Mouse (Mus musculus) spleen, embryonic (tissue): ENCODE data around the gene Hils1.

Experiments used
- CTCF ChIA-PET: fragments of 350-600 bp; sonication (Branson Sonifier 250); formaldehyde crosslinking; loops from one replicate; lab custom pipeline; 2022; lab: Charles Lee

Gene Hils1

DNA sequence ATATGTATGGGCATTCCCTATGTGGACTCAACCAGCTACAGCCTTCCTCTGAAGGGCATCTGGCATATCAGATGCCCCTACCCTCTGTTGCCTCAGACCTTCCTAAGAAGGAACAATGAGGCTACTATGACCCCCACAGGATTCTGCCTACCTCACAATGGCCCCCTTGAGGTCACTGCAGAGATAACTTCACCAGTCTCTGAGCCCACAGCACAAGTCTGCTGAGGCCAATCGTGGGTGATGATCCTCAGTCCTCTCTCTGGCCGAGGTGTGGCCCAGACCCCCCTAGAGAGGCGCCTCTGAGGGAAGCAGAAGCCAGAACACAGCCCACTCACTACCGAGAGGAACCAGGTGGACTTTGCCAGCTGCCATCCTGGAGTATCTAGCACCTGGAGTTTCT, at the start of gene Hils1:
TSS of gene Hils1 (plus strand) at position 175 of the 400 bp plus-strand sequence.
- CTCF ChIA-PET = no interaction called here

DNA sequence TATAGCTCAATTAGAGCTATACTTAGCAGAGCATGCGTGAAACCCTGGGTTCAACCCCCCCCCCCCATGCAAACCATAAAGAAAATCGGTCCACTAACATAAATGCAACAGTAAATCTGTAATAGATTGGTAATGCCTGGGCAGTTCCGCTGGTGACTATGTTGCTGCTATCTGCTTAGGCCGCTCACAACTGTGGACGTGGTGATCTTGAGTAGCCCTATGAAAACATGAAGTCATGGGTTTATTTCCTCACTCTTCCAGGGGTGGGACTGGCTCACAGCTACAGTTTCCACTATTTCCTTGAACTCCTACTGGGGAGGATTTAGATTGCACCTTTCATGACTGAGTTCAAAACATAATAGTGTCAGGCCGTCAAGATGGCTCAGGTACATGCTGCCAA, 49.7 kb upstream of the Hils1 start:
- CTCF ChIA-PET = no interaction called here

DNA sequence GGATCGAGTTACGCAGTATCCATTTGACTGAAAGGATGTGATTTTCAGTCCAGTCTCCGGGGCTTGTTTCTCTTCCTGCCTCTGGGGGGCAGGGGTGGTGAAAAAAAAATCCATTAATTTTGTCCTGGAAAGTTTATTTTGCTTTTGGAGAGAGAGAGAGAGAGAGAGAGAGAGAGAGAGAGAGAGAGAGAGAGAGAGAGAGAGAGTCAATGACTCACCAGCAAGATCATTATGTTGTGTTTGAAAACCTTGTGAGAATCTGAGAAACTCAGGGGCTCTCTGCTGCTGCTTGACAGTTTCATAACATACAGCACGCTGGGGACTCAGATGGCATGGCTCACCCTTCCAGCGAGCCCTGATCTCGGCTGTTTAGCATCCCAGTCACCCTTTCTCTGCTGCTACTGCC, 46.4 kb upstream of the Hils1 start:
- CTCF ChIA-PET = no interaction called here

DNA sequence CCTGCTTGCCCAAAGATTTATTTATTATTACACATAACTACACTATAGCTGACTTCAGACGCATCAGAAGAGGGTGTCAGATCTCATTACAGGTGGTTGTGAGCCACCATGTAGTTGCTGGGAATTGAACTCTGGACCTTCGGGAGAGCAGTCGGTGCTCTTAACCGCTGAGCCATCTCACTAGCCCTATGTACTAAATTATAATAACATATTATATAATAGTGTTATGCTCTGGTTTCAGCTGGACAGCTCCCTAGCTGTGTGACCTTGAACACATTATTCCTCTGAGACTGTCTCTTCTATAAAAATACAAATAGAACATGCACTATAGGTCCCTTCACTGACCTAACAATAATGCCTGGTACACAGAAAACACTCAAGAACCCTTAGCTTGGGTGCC, 42.4 kb upstream of the Hils1 start:
- CTCF ChIA-PET = no interaction called here

DNA sequence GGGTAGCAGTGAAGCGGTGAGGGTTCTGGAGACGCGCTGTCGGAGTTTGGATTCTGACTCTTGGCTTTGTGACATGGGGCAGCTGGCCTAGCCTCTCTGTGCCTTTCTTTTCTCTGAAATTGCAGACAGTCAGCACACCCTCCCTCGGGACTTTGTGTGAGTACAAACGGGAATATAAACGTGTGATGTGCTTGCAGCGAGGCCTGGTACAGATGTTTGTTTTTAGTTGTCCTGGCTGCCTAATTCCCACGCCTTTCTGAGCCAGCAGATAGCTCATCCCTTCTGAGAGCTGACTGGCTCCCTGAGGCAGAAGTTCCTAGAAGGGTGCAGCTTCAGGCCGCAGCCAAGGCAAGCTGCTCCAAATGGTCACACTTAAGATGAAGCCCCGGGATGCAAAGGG, 41.0 kb upstream of the Hils1 start:
- CTCF ChIA-PET = no interaction called here

DNA sequence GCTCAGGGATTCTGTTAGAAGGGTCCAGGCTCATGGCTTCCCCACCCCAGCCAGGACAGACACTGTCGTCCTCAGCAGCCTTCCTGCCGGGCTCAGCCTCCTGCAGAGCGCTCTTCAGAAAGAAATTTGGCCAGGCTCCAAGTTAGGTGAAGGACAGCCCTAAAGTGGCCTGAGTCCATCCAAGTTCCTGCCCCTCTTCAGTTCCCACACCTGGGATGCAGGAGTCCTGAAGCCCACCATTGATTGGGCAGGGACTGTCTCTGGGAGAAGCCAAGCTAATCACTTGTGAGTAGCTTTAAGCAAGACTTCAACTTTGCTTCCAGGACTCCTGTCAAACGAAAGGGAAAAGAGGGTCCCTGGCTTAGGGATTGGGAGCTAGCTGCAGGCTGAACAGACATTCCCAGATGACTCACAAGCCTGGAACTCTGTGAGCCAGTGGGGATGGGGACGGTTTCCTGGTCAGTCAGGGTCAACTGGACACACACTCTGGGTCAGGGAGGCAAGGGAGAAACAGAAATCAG, 39.6 kb upstream of the Hils1 start:
- CTCF ChIA-PET = no interaction called here

DNA sequence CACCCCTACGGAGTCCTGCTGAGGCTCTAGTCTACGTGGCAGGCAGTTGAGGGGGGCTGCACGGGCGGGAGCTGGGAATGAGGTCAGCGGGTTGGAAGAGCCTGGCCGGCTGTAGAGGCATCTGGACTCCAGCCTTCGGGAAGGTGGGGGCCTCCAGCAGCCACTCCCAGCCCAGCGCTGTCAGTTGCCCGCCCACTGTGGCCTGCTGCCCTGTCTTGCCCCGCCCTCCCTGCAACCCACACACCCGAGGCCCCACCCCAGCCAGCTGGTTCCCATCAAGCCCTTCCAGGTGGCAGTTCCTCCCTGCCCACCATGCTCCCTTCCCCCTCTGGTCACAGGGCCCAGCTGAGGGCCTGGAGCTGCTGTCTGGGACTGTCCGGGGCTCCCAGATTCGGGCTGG, 38.6 kb upstream of the Hils1 start:
- CTCF ChIA-PET = interaction anchor here (0.9 kb wide), 1 partner anchor 11 kb away, joined by 3 read pairs; no protein-coding TSS in a partner anchor

DNA sequence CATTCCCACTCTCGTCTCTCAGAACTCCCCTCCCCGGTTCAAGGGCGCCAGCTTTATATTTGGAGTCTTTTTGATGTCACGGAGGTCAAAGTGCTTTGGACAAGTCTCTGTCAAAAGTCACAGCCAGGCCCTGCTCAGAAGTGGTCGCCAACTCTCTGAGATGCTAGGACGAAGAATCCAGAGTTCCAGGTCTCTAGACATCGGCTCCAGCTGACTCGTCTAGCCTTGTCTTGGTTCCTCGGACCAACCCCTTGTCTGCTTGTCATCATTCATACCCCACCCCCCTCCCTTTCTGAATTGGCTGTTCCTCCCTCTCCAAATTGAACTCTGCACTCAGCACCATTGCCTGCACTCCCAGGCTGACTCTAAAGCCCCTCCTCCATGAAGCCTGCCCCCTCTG, 37.8 kb upstream of the Hils1 start:
- CTCF ChIA-PET = no interaction called here

DNA sequence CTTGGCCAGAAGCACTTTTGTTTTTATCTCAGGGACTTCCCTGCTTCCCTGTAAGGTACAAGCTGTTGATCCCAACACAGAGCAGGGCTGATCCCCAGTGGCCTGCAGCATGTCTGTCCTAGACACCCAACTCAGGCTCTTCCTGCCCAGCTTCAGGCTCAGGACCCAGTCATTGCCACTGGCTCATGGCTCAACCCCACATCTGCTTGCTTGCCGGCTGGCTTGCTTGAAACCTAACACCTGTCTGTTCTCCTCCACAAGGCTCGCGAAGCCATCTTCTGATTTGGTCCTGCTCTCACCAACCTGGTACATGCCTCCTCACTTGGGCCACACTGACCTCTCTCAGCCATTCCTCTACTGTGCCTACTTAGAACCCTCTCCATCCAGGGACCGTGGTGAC, 37.2 kb upstream of the Hils1 start:
- CTCF ChIA-PET = no interaction called here

DNA sequence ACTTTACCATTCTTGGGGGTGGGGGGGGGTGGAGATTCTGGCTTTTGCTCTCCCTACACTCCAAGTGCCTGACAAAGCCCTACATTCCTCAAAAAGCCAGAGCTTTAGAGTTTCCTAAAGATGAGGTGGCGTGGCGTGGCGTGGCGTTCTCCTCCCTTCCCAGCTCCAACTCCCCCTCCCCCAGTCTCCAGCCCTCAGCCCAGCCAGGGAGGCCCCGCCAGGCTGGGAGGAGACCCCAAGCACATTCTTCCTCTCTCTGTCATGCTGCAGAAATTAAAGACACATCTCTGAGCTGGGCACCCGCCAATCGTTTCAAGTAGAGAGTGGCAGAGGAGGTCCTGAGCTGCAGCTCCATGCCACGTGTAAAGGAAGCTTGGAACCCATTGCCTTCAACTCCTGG, 33.8 kb upstream of the Hils1 start:
- CTCF ChIA-PET = interaction anchor here (0.7 kb wide), 2 partner anchors 9 to 19 kb away, joined by 6 to 10 read pairs; no protein-coding TSS in a partner anchor

DNA sequence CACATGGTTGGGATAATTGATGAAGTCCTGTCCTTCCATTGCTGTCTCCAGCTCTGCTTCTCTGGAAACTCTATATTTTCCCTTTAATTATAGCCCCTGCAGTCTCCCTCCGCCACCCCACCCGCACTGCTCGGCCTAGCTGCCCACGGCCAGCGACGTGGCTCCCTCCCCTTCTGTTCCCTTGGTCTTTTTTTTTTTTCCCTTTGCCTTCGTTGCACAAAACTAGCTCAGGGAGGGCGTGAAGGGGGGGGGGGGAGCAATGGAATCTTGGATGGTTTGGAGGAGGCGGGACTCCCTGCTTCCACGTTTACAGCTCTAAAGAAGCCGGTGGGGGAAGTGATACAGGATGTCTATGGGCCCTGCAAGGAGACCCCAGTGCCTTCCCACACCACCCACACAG, 32.9 kb upstream of the Hils1 start:
- CTCF ChIA-PET = no interaction called here

DNA sequence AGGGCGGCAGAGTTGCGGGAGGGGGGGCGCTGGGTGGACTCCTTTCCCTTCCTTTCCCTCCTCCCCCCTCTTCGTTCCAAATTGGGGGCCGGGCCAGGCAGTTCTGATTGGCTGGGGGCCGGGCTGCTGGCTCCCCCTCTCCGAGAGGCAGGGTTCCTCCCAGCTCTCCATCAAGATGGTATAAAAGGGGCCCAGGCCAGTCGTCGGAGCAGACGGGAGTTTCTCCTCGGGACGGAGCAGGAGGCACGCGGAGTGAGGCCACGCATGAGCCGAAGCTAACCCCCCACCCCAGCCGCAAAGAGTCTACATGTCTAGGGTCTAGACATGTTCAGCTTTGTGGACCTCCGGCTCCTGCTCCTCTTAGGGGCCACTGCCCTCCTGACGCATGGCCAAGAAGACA, 31.3 kb upstream of the Hils1 start, which contains the start of gene Col1a1:
TSS of gene Col1a1 (plus strand) at position 180 of the 400 bp plus-strand sequence.
- CTCF ChIA-PET = no interaction called here

DNA sequence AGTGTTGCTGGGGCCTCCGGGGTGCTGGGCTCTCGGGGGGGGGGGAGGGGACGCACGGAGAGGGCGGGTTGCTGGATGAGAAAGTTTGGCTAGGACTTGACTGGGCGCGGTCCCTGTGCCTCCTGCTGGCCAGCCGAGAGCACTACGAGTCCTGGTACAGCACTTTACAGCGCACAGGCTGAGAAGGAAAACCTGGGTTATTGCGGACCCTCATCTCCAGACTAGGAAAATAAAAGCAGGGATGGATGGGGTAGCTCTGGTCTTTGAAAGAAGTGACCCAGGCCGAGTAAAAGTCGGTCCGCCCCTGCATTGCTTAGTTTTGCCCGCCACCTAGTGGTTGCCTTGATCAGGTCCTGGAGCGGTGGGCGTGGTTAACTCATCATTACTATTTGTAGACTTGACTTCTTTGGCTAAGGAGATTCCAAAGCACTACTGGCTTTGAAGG, 30.5 kb upstream of the Hils1 start:
- CTCF ChIA-PET = interaction anchor here (0.7 to 1.0 kb wide), 2 partner anchors 23 to 99 kb away, joined by 3 read pairs; no protein-coding TSS in a partner anchor

DNA sequence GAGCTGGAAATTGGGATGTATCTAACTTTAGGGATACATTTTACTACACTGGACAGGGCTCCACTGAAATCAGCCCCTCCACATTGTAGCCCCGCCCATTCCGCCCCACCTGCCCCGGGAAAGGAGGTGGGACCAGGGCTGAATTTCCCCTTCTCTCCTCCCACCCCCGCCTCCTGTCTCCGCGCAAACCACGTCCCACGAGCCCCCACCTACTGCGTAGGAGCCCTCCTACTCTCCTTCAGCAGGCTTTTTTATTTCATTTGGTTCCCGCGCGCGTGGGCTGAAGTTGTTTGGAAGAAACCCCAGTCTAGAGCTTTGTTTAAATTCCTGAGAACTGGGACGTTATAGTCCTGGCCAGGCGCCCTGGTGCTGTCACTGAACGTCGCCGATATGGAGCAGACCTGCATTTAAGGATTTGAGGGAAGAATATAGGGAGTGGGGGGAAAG, 30.0 kb upstream of the Hils1 start:
- CTCF ChIA-PET = interaction anchor here (0.7 to 1.0 kb wide), 3 partner anchors 22 to 314 kb away, joined by 3 to 10 read pairs (median 3); no protein-coding TSS in a partner anchor

DNA sequence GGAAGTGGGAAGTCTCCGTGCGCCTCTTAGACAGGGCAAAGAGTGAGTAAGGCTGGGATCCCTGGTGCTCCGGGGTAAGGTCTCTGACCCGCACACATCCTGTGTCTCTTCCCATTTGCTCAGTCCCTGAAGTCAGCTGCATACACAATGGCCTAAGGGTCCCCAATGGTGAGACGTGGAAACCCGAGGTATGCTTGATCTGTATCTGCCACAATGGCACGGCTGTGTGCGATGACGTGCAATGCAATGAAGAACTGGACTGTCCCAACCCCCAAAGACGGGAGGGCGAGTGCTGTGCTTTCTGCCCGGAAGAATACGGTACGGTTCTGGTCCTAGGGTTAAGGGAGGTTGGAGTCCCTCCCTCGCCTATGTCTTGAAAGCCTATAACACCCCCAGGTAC, 29.6 kb upstream of the Hils1 start:
- CTCF ChIA-PET = interaction anchor here (0.7 to 1.0 kb wide), 2 partner anchors 22 to 313 kb away, joined by 3 to 10 read pairs; no protein-coding TSS in a partner anchor

DNA sequence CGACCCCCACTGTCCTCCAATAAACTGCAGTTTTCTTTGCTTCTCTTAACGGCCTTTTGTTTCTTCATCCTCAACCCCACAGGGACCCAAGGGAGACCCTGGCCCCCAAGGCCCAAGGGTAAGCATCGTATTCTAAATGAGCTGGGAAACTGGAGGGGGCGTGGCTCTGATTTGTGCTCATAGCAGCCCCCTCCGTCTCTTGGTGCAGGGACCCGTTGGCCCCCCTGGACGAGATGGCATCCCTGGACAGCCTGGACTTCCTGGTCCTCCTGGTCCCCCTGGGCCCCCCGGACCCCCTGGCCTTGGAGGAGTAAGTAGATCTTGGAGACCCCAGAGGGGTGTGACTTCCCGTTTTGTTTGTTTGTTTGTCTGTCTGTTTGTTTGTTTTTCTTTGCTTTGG, 29.1 kb upstream of the Hils1 start:
- CTCF ChIA-PET = interaction anchor here (0.7 kb wide), 1 partner anchor 1517 kb away, joined by 3 read pairs; no protein-coding TSS in a partner anchor

DNA sequence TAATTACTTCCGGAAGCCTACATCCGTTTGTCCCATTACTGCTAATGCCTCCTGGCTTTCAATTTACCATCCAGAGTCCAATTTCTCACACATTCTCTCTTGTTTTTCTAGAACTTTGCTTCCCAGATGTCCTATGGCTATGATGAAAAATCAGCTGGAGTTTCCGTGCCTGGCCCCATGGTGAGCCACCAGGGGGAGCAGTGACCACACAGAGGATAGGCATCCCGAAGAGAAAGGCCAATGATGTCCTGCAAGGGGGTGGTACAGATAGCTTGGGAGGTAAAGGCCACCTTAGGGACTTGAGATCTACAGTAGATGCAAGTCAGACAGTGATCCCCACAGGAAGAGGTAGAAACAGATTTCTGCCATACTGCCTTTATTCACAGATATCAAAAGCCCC, 28.1 kb upstream of the Hils1 start:
- CTCF ChIA-PET = interaction anchor here (0.5 to 1.0 kb wide), 2 partner anchors 10 to 155 kb away, joined by 3 to 4 read pairs; no protein-coding TSS in a partner anchor

DNA sequence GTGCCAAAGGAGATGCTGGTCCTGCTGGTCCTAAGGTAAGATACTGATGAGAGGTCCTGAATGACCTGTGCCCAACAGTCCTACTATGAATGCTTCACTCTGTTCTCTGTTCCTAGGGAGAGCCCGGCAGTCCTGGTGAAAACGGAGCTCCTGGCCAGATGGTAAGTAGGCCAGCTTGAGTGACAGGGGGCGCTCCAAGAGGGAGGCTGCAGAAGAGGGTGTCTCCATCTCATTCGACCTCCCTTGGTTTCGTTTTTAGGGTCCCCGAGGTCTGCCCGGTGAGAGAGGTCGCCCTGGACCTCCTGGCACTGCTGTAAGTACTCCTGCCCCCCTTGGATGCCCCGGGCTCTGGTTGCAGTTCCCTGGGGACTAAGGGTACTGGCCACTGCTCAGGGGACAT, 26.3 kb upstream of the Hils1 start:
- CTCF ChIA-PET = interaction anchor here (1.1 kb wide), 1 partner anchor 30 kb away, joined by 5 read pairs; no protein-coding TSS in a partner anchor

DNA sequence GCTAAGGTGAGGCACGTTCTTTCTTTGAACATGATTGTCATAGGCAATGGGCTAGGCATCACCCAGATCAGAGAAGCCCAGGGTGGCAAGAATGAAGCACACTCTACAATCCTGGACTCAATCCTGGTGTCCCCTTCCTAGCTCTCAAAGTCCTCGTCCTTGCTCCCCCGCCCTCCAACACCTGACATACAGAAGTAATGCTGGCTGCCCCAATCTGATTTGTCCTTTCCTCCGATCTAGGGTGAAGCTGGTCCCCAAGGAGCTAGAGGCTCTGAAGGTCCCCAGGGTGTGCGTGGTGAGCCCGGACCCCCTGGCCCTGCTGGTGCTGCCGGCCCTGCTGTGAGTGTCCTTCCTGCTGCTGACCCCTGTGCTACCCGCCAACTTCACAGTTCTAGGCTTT, 25.6 kb upstream of the Hils1 start:
- CTCF ChIA-PET = no interaction called here

DNA sequence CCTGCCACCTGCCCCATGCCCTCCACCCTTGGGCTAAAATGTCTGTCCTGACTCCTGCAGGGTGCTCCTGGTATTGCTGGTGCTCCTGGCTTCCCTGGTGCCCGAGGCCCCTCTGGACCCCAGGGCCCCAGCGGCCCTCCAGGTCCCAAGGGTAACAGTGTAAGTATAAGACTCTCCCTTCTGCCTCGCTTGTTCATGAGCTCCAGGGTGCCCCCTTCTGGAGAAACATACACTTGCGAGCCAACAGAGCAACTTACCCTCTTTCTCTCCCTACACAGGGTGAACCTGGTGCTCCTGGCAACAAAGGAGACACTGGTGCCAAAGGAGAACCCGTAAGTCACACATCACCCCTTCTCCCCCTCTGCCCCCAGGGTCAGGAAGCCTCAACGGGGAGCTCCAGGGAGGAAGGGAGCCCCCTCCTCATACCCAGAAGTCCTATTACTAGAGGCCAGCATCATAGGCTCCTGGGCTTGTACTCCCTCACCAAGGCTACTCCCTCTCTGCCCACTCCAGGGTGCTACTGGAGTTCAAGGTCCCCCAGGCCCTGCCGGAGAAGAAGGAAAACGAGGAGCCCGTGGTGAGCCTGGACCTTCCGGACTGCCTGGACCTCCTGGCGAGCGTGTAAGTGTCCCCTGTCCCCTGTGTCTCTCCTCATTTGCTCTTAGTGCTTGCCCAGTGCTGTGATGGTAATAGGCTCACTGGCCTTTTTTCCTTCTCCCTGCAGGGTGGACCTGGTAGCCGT, 24.9 kb upstream of the Hils1 start:
- CTCF ChIA-PET = no interaction called here

DNA sequence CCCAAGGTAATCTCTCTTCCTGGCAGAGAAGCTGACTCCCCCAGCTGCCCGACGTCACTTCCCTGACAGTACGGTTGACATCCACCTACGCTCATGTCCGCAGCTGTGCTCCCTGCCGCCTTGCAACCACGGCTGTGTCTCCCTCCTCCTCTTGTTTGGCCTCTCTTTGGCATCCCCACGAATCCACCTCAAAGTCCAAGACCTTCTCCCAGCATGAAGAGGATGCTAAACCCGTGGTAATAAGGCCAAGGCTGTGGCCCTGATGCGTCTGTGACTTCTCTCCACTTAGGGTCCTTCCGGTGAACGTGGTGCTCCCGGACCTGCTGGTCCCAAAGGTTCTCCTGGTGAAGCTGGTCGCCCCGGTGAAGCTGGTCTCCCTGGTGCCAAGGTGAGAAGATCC, 24.3 kb upstream of the Hils1 start:
- CTCF ChIA-PET = no interaction called here

DNA sequence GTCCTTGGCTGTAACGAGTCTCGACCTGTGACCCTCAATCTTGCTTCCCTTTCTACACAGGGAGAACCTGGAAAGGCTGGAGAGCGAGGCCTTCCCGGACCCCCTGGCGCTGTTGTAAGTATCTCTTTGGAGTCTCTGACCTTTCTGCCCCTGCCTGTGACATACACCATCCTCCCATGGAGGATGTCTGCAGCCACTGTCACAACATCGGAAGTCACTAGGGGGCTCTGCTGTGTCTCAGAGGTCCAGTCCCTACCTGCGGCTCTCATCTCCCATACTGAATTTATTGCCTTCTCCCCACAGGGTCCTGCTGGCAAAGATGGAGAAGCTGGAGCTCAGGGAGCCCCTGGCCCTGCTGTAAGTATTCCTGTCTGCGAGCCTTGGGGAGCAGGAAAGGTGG, 23.1 kb upstream of the Hils1 start:
- CTCF ChIA-PET = no interaction called here

DNA sequence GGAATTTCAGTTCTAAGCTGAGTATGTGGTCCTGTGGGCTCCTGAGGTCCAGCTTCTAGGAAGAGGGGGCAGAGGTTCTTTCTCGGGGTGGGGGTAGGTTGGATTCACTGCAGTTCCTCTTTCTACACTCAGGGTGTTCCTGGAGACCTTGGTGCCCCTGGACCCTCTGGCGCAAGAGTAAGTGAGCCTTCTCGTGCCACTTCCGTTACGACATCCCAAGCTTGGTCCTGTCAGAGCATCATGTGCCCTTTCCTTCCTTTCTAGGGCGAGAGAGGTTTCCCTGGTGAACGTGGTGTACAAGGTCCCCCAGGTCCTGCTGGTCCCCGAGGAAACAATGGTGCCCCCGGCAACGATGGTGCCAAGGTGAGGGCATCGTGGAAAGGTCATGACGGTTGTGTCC, 22.2 kb upstream of the Hils1 start:
- CTCF ChIA-PET = no interaction called here
